ENCODE assay signal across 27 mouse cellular contexts in genomic region chr17:64827482-64827881, GRCm38 (mm10). TPM values are rescaled to one million over a fixed set of nuclear protein-coding genes. Genes with fewer than 3 reads are reported as not detected.
"Had no signal": no experiment of that assay in that cellular context is flagged by ENCODE, and none has a peak within 500 bp of the region (broad histone marks: within the 10 kb centered on the region; RNA-seq: fewer than 3 reads in every experiment).

No protein-coding gene starts in this region.

- H3K4me2 ChIP-seq: liver, embryonic 13.5 days; liver, embryonic 15.5 days; lung, embryonic 15.5 days; midbrain, embryonic 12.5 days; neural tube, embryonic 13.5 days; neural tube, embryonic 15.5 days had no signal

- DNase-seq: liver, embryonic 13.5 days; liver, postnatal 0 days; lung, adult 2 months; lung, postnatal 14 days; lung, postnatal 36 days; retina, postnatal 1 day; right cerebral cortex, adult 18-20 months; right cerebral cortex, postnatal 25 days; right cerebral cortex, postnatal 4 days; spleen, adult 18-20 months; thymus, adult 18-20 months; thymus, postnatal 14 days; thymus, postnatal 36 days had no signal

- ATAC-seq: liver, postnatal 0 days; lung, postnatal 0 days had no signal

- H3K4me1 ChIP-seq: liver, embryonic 13.5 days; liver, embryonic 15.5 days; lung, embryonic 15.5 days; midbrain, embryonic 12.5 days; neural tube, embryonic 13.5 days; neural tube, embryonic 15.5 days had no signal

- H3K9me3 ChIP-seq: liver, embryonic 13.5 days; liver, embryonic 15.5 days; lung, embryonic 15.5 days; megakaryocyte, embryonic 14.5 days; midbrain, embryonic 12.5 days; neural tube, embryonic 13.5 days; neural tube, embryonic 15.5 days had no signal

- H3K9ac ChIP-seq: liver, embryonic 13.5 days; liver, embryonic 15.5 days; liver, postnatal 0 days; lung, embryonic 15.5 days; midbrain, embryonic 12.5 days; neural tube, embryonic 13.5 days; neural tube, embryonic 15.5 days had no signal

- H3K4me3 ChIP-seq: liver, embryonic 13.5 days; liver, embryonic 15.5 days; lung, embryonic 15.5 days; megakaryocyte, embryonic 14.5 days; midbrain, embryonic 12.5 days; neural tube, embryonic 13.5 days; neural tube, embryonic 15.5 days had no signal

- H3K27me3 ChIP-seq: liver, embryonic 13.5 days; liver, embryonic 15.5 days; lung, embryonic 15.5 days; midbrain, embryonic 12.5 days; neural tube, embryonic 13.5 days; neural tube, embryonic 15.5 days had no signal

- H3K36me3 ChIP-seq: liver, embryonic 13.5 days; liver, embryonic 15.5 days; lung, embryonic 15.5 days; midbrain, embryonic 12.5 days; neural tube, embryonic 13.5 days; neural tube, embryonic 15.5 days had no signal

- H3K27ac ChIP-seq: liver, embryonic 13.5 days; liver, embryonic 15.5 days; lung, embryonic 15.5 days; macrophage; midbrain, embryonic 12.5 days; neural tube, embryonic 13.5 days; neural tube, embryonic 15.5 days had no signal

RNA-seq across cellular contexts. Expression of gene 4930583I09Rik, which starts 8.4 kb away (rescaled TPM):
- polyA plus RNA-seq: liver, embryonic 13.5 days; liver, embryonic 15.5 days; liver, postnatal 0 days; lung, adult 2 months; lung, embryonic 15.5 days; lung, postnatal 0 days; macrophage; midbrain, embryonic 12.5 days; midbrain, postnatal 0 days; neural tube, embryonic 11.5 days; neural tube, embryonic 13.5 days; neural tube, embryonic 15.5 days; small intestine, adult 2 months; stomach, embryonic 14.5 days; stomach, embryonic 16.5 days; thymus, postnatal 0 days had no signal
